Mouse (Mus musculus) adrenal gland, adult 2 months (tissue): ENCODE results near the gene Ndufb10. TPM values are rescaled to one million over a fixed set of nuclear protein-coding genes. Genes with fewer than 3 reads are reported as not detected.
A peak's percentile ranks its signal among the peaks of the same experiment; 100 is the strongest.
"Not testable (repeated sequence)": the region's sequence is repeated elsewhere in the genome, so short reads cannot be mapped to it uniquely, and the experiment has no call there.

ENCODE experiments used
- DNase-seq: peaks from one replicate; pipeline ENCODE4 v3.0.0; 2021
- polyA plus RNA-seq: library from polyadenylated mRNA; depleted of rRNA; stranded (reverse); fragments of >200 nt; gene quantifications from 2 replicates; pipeline ENCODE4 v1.2.3, GENCODE M21; 2012
- total RNA-seq, 2 experiments: library from RNA; stranded (reverse); gene quantifications; 2 replicates each; pipeline ENCODE4 v1.2.3; 2021

Gene Ndufb10
- total and polyA plus RNA-seq, 3 experiments: 242 to 306 (median 277) TPM

DNA sequence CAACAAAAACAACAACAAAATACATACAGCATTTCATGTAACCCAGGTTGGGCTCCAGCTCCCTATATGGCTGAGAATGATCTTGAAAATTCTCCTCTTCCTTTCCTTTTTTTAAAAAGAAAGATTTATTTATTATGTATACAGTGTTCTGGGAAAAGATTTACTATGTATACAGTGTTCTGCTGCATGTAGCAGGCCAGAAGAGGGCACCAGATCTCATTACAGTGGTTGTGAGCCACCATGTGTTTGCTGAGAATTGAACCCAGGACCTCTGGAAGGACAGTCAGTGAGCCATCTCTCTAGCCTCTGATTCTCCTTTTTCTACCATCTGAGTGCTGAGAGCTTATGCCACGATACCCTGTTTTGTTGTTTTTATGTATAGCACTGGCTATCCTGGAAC lies 10.2 kb upstream of the Ndufb10 start:
- DNase-seq: no peak

DNA sequence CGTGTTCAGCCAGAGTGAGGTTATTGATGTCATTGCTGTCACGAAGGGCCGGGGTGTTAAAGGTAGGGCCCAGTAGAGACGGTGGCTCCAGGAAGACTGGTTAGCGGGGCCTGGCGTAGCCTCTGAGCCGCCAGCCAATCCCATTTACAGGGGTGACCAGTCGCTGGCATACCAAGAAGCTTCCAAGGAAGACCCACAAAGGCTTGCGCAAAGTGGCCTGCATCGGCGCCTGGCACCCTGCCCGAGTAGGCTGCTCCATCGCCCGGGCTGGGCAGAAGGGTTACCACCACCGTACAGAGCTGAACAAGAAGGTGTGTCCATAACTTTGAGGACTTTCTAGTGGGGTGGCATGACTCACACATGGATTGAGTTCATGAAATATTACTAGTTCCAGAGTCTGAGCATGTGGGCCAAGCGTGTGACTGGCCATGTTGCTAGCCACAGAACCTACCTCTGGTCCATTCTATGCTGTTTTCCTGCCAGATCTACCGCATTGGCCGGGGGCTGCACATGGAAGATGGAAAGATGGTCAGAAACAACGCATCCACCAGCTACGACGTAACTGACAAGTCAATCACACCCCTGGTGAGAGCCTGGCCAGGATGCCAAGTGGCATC lies 9.3 kb upstream of the Ndufb10 start:
- DNase-seq: no peak

DNA sequence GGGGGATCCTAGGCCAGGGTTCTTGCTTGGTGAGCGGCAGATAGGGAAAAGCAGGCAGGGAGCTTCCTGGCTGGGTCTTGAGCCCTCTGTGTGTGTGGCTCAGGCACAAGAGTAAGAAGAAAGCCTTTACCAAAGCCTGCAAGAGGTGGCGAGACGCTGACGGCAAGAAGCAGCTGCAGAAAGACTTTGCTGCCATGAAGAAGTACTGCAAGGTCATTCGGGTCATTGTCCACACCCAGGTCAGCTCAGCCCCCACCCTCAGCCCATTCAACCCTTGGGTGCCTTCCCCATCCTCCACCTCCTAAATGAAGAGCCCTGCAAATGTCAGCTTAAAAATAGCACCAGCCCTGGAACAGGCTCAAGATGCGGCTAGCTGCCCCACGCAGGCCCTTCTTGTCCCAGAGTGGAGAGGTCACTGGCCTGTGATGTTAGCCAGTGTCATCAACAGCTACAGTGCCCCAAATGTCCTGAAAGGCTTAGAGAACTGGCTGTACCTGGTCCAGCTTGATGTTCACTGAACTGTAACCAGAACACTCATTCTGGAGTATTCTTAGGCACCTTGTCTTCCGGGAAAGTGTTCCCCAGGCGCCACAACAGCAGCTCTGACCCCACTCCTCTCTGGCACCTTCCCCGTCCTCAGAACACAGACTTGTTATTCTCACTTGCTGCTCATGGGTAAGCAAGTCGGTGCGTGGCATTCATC lies 8.1 kb upstream of the Ndufb10 start:
- no peak for DNase-seq

DNA sequence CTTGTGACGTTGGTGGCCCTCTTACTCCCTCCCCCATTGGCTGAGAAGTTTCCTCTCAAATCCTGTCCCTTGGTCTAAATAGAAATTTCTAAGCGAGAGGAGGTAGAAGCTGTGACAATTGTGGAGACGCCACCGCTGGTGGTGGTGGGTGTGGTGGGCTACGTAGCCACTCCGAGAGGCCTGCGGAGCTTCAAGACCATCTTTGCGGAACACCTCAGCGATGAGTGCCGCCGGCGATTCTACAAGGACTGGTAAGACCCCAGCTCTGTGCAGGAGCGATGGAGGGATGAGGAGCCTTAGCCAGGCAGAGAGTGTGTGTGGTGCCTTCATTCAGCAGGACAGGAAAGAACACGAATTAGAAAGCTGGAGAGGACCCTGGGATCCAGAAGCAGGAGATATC lies 6.5 kb upstream of the Ndufb10 start:
- DNase-seq: no peak

- DNase-seq: no peak
Observed at GRCm38 (mm10) chr17:24729067-24729466, 4.8 kb upstream of the Ndufb10 start.

DNA sequence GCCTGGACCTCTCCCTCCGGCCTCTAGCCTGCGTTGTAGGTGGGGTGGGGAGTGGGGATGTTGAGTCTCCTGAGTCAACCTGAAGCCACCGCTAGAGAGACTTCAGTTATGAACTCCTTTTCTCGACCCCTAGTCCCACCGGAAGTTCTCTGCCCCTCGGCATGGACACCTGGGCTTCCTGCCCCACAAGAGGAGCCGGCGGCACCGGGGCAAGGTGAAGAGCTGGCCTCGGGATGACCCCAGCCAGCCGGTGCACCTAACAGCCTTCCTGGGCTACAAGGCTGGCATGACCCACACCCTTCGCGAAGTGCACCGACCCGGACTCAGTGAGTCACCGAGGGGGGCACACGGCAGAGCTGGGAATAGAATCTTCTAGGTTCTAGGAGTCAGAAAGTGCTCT lies 3.9 kb upstream of the Ndufb10 start:
- DNase-seq: no peak

- no peak for DNase-seq
Observed at GRCm38 (mm10) chr17:24727618-24728017, 3.3 kb upstream of the Ndufb10 start, which contains the start of gene Rpl3l. Gene Rpl3l (plus strand): TSS chr17:24727820.

GRCm38 (mm10) chr17:24725637-24726390 lies 1.5 kb upstream of the Ndufb10 start:
- no peak for DNase-seq

DNA sequence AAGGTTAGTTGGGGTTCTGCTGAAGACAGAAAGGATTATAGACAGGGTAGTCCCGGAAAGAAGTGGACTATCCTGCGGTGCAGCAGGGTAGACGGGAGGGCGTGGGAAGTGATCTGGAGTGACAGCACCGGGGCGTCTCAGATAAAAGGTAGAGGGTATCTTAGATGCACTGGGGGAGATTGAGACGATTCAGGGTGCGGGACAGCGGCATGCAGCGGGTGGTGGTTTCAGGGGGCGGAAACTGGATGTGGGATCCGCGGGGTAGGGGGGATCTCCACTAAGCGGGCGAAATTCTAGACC lies 447 bp downstream of the Ndufb10 start:
- no peak for DNase-seq

DNA sequence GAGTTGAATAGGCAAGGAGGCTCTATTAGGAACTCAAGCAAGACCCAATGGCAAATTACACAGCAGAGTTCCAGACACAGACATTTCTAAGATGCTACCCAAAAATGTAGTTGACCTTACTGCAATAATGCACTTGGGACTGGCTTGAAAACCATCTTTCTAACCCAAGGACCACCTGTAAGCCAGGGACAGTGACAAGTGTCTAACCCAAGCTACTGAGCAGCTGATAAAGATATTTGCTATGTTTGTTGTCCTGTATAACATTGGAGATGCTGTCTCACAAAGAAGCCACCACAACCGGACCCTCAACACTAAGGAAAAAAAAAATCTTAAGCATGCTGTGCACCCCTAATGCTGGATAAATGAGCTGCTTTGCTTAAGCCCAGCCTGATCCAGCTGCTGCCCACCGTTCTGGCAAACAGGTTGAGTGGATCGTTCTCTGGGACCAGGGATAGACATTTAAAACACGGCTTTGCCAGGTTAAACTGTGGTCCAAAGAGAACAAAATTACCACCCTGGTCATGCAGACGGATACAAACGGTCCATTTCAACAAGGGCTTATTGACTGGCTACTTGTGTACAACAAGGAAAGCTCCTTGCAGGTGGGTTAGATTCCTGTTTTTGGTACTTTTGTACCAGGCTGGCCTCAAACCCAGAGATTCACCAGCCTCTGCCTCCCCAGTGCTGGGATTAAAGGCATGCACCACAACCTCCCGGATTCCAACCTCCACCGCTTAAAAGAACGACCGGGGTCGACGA lies 977 bp downstream of the Ndufb10 start:
- DNase-seq: no peak

DNA sequence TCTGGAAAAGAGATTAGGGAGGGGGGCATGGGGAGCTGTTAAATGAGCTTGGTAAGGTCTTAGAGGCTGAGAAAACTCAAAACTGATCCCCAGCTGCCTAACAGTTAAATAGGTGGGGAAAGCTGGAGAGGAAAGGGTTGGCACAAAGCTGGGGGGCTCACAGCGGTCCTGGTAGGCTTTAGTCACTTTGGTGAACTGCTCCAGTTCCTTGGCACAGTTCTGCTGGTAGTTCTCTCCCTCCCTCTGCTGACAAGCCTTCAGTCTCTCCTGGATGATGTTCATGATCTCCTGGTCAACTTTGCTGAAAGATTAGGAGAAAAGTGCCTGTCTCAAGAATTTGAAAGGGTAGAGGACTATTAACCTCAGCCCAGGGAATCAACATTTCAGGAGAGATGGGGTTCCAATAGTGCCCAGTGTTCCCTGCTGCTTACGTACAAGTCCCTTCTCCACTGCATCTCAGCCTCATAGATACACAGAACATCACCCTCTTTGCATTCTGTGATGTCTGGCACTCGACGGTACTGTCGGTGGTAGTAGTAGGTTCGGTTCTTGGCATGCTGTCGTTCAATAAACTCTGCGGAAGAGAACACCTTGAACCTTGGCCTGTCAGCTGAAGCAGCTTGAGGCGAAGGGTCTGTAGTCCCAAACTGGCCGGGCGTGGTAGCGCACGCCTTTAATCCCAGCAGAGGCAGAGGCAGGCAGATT lies 1.9 kb downstream of the Ndufb10 start:
- DNase-seq: no peak

DNA sequence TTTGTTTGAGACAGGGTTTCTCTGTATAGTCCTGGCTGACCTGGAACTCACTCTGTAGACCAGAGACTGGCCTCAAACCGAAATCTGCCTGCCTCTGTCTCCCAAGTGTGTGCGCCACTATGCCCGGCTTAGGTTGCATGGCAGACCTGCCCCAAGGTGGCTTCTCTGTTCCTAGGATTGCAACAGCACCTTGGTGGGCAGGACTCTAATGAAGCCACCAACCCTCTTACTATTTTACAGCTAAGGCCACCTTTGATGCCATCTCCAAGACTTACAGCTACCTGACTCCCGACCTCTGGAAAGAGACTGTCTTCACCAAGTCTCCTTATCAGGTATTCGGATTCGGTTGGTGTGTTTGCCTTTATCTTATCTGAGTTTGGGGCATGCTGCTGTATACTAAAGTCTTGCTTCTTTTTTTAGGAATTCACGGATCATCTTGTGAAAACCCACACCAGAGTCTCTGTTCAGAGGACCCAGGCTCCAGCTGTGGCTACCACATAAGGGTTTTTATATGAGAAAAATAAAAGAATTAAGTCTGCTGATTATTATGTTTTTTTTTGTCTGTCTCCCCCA lies 2.8 kb downstream of the Ndufb10 start:
- DNase-seq: not testable (repeated sequence)

- not testable (repeated sequence) for DNase-seq
Observed at GRCm38 (mm10) chr17:24720616-24721015, 3.7 kb downstream of the Ndufb10 start.

GRCm38 (mm10) chr17:24719494-24720222 lies 4.6 kb downstream of the Ndufb10 start:
- peak; percentile 98 for DNase-seq

- DNase-seq: not testable (repeated sequence)
Observed at GRCm38 (mm10) chr17:24718938-24719337, 5.3 kb downstream of the Ndufb10 start.

- DNase-seq: no peak
Observed at GRCm38 (mm10) chr17:24717943-24718342, 6.3 kb downstream of the Ndufb10 start, which contains the start of the genes Rnf151 and Rps2. Gene Rnf151 (minus strand): TSS chr17:24718063. Gene Rps2 (plus strand): TSS chr17:24718116.

- DNase-seq: no peak
Observed at GRCm38 (mm10) chr17:24716166-24716682, 8.1 kb downstream of the Ndufb10 start.

DNA sequence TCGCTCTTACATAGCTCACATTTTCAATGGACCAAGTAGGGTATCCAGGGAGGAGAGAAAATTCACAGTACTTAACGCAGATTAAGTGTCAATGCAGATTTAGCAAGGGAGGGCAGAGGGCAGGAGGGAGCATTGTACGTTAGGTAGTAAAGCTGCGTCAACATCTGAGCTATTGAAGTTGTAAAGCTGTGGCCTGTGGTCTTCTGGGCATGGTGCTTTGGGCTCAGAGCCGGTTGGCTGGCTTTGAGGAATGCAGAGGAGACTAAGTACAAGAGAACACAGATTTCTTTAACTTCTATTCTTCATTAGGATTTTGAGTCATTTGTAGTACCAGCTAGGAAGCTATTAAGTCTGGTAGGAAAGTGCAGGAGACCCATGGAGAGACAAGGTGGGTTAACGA lies 8.7 kb downstream of the Ndufb10 start:
- no peak for DNase-seq

GRCm38 (mm10) chr17:24708646-24709045 lies 15.6 kb downstream of the Ndufb10 start:
- no peak for DNase-seq

- DNase-seq: no peak
Observed at GRCm38 (mm10) chr17:24707801-24708425, 16.4 kb downstream of the Ndufb10 start.
